Mouse (Mus musculus) R1 (cell line): Measurements from ENCODE around the gene Kbtbd8.

ENCODE experiments used
- DNase-seq: peaks from one replicate; pipeline ENCODE4 v3.0.0-alpha.2; 2018; ENCODE audit warnings: low read depth, low spot score

Gene Kbtbd8

DNA sequence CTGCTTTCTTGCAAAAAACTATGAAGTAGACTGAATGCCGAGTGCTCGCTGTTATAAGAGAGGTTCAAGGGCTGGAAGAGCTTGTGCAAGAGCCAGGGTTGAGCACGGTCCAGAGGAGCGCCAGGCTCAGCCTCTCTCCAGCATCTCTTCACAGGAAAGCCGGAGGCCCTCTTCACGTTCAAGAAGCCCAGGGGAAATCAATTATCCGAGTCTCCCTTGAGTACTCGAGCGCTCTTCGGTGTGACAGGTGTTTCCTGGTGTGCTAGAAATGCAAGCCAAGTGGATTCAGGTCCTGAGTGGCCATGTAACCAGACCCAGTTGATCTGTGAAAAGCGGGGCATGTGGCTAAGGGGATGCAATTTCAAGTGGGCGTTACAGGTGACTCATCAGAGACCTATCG, at the start of gene Kbtbd8:
Gene Kbtbd8 (plus strand): TSS at position 295 of the 400 bp plus-strand sequence.
- DNase-seq: peak; percentile 14

GRCm38 (mm10) chr6:95069753-95070152, 47.3 kb upstream of the Kbtbd8 start:
- DNase-seq: no peak

GRCm38 (mm10) chr6:95085276-95085675, 31.8 kb upstream of the Kbtbd8 start:
- no peak for DNase-seq

DNA sequence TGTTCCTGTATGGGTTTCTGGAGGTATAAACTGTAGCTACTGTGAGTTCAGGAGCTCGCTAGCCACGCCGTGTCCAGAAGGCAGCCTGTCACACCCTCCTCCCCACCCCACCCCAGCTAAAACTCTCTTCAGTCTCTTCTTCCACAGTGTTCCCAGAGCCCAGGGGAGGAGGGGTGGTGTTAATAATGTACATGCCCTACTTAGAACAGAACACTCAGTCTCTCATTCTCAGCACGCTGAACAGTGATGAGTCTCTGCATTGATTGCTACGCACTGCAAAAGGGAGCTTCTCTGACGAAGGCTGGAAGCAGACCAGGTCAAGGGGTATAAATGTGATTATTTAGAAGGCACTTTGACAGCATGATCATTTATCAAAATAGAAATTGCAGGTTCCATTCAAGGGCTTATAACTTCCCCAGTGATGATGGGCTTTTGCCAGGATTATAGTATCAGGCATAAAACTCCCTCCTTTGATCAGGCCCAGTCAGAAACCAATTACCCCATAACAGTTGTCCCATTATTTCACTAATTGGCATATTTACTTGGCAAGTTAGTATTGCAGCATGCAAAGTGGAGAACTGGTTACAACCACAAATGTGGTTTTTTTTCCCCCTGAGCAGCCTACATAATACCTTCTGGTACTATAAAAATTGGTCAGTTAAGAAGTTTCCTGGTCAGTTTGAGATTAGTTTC, 29.7 kb upstream of the Kbtbd8 start:
- no peak for DNase-seq

GRCm38 (mm10) chr6:95088075-95088474, 29.0 kb upstream of the Kbtbd8 start:
- DNase-seq: peak; percentile 52

DNA sequence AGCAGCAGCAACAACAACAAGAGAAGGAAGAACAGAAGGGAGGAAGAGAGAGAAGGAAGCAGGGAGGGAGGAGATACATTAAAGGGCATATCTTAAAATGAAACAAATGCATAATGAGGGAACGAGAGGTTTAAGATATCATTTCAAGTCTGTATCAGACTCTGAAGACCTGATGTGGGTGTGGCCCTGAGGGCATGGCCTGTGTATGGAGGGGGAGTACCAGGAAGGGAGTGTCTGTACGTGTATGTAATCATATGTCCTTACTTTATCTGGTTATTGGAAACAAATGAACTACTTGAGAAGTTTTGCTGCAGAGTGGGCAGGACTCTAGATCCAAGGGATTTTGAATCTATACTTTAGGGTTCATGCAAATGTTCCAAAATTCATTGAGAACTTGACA, 22.3 kb upstream of the Kbtbd8 start:
- DNase-seq: no peak

GRCm38 (mm10) chr6:95098366-95099109, 18.5 kb upstream of the Kbtbd8 start:
- peak; percentile 78 for DNase-seq

- peak; percentile 69 for DNase-seq
Observed at GRCm38 (mm10) chr6:95103706-95104105, 13.3 kb upstream of the Kbtbd8 start.

DNA sequence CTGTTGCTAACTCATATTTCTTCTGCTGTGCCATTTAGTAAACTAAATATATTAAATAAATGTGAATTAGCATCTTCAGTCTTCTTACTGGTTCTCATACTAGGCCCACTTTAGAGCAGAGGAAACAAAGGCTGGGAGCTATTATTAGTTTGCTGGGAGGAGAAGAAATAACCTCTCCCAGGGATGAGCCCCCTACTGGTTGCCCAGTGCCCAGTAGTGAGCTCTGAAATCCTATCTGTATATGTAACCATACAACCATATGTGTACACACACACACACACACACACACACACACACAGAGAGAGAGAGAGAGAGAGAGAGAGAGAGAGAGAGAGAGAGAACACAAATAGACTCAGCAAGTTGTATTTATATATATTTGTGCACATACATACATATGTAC, 8.6 kb upstream of the Kbtbd8 start:
- no peak for DNase-seq

DNA sequence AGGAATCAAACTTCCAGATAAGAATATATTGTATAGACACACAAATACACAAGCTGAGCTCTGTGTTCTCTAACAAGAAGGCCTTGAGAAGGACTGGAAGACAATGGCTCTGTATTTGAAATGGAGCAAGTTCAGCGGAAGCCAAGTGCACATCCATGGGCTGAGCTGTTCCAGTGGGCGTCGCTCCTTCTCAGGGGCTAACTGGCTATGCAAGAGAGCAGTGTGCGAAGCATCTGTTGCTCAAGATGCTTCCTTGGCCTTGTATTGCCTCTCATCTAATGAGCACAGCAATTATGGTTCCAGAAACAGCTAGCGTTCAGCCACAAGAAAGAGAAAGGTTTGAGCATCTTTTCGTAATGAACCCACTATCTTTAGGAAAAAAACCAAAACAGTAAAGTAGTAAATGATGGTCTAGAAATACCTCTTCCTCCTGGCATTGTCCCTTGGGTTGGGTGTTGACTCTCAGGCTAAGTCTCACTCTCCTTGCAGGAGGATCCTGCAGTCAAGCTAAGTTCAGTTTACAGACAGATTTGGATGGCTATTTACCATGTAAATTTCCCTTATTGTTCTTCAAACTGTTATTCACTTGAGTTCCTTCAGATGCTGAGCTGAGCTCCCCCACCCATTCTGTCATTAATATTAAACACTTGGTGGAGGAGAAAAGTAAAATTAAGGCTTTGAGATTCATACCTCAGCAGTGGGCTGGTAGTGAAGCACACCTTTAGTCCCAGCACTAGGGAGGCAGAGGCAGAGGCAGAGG, 7.2 kb upstream of the Kbtbd8 start:
- peak; percentile 55 for DNase-seq

DNA sequence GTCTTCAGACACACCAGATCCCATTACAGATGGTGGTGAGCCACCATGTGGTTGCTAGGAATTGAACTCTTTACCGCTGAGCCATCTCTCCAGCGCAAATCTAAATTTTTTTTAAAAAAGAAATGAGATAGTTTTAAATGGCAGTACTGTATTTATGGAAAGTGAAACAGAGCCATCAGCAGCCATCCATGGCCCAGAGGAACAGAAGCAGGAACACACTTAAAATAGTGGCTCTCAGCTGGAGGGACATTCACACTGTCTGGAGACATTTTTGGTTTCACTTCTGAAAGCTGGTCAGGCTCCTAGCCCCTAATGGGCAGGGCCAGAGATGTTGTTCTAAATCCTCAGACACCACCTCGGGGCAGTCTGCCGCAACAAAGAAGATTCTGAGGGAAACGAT, 5.0 kb upstream of the Kbtbd8 start:
- DNase-seq: no peak

DNA sequence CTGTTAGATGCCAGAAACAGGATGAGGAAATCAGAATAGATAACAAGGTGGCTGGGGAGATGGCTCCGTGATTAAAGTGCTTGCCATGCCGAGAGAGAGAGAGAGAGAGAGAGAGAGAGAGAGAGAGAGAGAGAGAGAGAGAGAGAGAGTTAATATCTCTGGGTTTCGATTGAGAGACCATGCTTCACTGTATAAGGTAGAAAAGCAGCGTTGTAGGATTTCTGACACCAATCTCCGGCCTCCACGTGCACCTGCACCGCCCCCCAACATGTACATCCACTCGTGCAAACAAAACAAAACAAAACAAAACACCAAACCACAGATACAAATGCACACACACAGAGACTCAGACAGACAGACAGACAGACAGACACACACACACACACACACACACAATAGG, 527 bp upstream of the Kbtbd8 start:
- no peak for DNase-seq

GRCm38 (mm10) chr6:95117614-95118541, 838 bp downstream of the Kbtbd8 start:
- DNase-seq: peak; percentile 99

- DNase-seq: no peak
Observed at GRCm38 (mm10) chr6:95119389-95119788, 2.3 kb downstream of the Kbtbd8 start.

GRCm38 (mm10) chr6:95149931-95150534, 33.0 kb downstream of the Kbtbd8 start:
- no peak for DNase-seq

- DNase-seq: no peak
Observed at GRCm38 (mm10) chr6:95150885-95151284, 33.8 kb downstream of the Kbtbd8 start.

DNA sequence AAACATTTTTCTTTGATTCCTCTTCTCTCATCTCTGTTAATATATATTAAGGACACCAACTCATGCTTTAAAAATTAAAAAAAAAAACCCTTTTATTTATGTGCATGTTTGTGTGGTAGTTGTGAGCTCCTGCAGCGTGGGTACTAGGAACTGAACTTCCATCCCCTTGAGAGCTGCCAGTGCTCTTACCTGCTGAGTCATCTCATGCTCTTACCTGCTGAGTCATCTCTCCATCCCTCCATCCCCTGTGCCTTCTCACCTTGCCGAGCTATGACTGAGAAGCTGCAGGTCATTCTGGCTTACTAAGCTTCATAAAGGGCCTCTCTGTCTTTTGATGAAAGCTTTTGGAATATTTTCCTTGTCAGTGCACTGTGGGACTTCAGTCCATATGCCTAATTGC, 34.5 kb downstream of the Kbtbd8 start:
- no peak for DNase-seq

GRCm38 (mm10) chr6:95163965-95164364, 46.9 kb downstream of the Kbtbd8 start:
- no peak for DNase-seq

- no peak for DNase-seq
Observed at GRCm38 (mm10) chr6:95165630-95166029, 48.6 kb downstream of the Kbtbd8 start.

DNA sequence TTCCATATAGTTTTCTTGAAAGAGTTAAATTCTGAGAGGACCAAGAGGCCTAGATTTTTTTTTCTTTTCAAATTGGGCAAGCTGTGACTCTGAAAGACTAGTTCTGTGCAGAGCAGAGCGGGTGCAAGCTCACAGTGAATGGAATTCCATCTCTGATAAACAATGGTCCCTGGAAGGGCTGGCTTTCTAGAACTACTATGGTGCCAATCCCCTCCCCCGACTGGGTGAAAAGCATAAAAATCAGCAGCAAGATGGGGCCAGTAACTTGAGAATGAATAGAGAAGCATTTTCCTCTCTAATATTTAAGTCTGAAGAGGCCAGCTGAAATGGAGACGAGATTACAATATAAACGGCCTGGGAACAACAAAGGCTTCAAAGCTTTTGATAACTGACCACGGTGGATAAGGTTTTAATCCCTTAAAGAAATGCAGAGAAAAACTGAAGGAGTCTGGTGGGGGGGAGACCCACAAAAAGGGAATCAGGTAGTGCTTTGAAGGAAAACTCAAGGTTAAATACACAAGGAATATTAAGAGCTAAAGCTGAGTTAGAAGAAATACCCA, 50.7 kb downstream of the Kbtbd8 start:
- no peak for DNase-seq

DNA sequence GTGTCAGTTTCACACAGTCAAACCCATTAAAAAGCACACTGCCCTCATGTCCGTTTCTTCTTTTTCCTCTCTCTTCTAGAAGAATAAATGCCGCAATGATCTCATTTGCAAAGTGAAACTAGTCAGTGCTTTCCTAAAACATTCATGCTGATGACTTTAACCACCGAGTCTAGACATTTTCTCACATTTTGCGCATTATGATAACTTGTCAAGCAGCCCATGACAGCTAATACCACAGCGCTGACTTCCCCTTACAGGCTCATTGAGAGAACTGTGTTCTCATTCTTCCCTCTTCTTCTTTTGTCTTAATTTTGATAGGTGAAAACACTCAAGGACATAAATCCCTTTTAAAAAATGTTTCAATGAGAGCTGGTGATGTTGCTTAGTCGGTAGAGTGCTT, 52.4 kb downstream of the Kbtbd8 start:
- no peak for DNase-seq
